ENCODE assay signal across 8 mouse cellular contexts in the genomic region with DNA sequence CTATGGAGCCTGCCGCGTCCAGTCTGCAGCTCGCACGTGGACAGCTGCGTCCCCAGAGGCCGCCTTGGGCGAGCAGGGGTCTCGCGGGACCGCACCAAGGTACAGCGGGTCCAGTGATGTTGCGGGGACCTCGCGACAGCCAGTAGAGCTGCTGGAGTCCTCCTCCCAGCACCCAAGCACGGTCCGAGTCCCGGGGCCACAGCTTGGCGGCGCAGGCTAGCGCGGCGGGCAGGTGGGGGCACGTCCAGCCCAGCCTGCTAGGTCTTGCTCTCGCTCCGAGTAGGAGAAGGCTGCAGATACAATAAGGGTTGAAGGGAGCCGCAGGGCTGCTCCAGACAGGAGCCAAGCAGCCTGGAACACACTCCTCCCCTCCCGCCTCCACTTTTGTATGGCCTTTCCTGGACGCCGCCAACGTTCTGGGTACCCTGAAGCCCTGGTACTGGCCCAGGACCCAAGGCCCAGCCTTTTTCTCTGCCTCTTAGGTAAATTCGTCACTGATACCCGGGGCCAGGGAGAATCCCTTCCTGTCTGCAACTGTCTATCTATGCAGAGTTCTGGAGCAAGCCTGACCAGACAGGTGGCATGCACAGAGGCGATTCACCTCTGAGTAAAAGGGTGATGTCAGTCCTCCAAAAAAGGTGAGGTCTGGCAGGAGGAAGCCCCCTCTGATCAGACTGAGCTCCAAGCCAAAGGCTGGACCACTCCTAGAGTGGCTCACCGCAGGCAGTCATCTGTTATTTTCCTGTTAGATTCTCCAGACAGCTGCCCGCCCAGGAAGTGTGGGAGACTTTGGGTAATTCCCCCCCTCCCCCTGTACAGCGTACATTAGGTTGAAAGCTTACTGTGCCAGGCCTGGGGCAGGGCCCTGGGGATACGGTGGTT. TPM values are rescaled to one million over a fixed set of nuclear protein-coding genes. Genes with fewer than 3 reads are reported as not detected.
DNase-seq lines count a peak whose midpoint lies in the region; ATAC-seq and TF ChIP-seq lines count a peak whose summit lies in the region.

A gene (minus strand): TSS at position 581 of the 882 bp plus-strand sequence.

- 5% methylated on average over 37 of the region's 37 CpGs for WGBS in limb, embryonic 10.5 days
- 5% methylated on average over 37 of the region's 37 CpGs for WGBS in neural tube, embryonic 15.5 days

- in situ Hi-C loops in Patski (cut with MboI; ENCODE audit: low pct_unique_long_range_greater_than_20kb) = no loop called here

- no peaks in the 10 kb centered on the region for H3K36me3 ChIP-seq in limb, embryonic 10.5 days
- no peaks in the 10 kb centered on the region for H3K36me3 ChIP-seq in neural tube, embryonic 15.5 days

- POLR2A ChIA-PET in Patski (lab: Charles Lee) = no interaction called here

- H3K9me3 ChIP-seq in limb, embryonic 10.5 days (replicated peaks) = no peaks in the 10 kb centered on the region
- no peaks in the 10 kb centered on the region for H3K9me3 ChIP-seq in neural tube, embryonic 15.5 days (replicated peaks)

- no peak for TF ChIP-seq CTCF in Patski (IDR thresholded peaks at IDR 0.05)

- ATAC-seq in Patski = peak; percentile 57
- ATAC-seq in neural tube, embryonic 15.5 days (ENCODE audit: low FRiP score) = peak; percentile 72

- H3K4me1 ChIP-seq in limb, embryonic 10.5 days = peaks cover 13% of the 10 kb centered on the region
- peaks cover 14% of the 10 kb centered on the region for H3K4me1 ChIP-seq in neural tube, embryonic 15.5 days

- CTCF ChIA-PET in Patski (lab: Charles Lee) = interaction anchor here (1.0 kb wide), 1 partner anchor 26 kb away, joined by 3 read pairs; no protein-coding TSS in a partner anchor

- H3K4me3 ChIP-seq in limb, embryonic 10.5 days = peak within 1 kb of the TSS; percentile 43
- H3K4me3 ChIP-seq in neural tube, embryonic 15.5 days (replicated peaks) = peak within 1 kb of the TSS; percentile 39

- peak; percentile 34 to 43 for DNase-seq in cerebellum, postnatal 10 days
- no peak for DNase-seq in cerebellum, adult 9-10 months
- no peak for DNase-seq in Patski (ENCODE audit: low read depth, low spot score)
- peak; percentile 9 for DNase-seq in heart, postnatal 4 days
- peak; percentile 60 for DNase-seq in limb, embryonic 10.5 days (ENCODE audit: low spot score)
- DNase-seq in right cerebral cortex, adult 2 months (ENCODE audit: low spot score in 2 of 2) = no peak
- DNase-seq in gastrocnemius, adult 18-20 months (ENCODE audit: low spot score) = no peak

- H3K27ac ChIP-seq in limb, embryonic 10.5 days = 0 out of 2 replicates have a peak within 1 kb of the TSS, but pooled peaks have one; percentile 5
- no peak within 1 kb of the TSS for H3K27ac ChIP-seq in neural tube, embryonic 15.5 days (replicated peaks)

- peak within 1 kb of the TSS; percentile 80 for H3K4me2 ChIP-seq in neural tube, embryonic 15.5 days

- peak within 1 kb of the TSS; percentile 8; the same call in 1 of the 2 replicates for H3K9ac ChIP-seq in neural tube, embryonic 15.5 days (replicated peaks)

- peaks cover 35% of the 10 kb centered on the region for H3K27me3 ChIP-seq in Patski
- H3K27me3 ChIP-seq in limb, embryonic 10.5 days (ENCODE audit: low read depth, poor library complexity, severe bottlenecking) = peaks cover 51% of the 10 kb centered on the region
- peaks cover 45% of the 10 kb centered on the region for H3K27me3 ChIP-seq in neural tube, embryonic 15.5 days (replicated peaks)

RNA-seq across cellular contexts. Expression of the gene that starts here (rescaled TPM):
- 0.41 TPM for polyA plus RNA-seq in Patski (2021)
- not detected for total RNA-seq in heart, postnatal 4 days (2021)
- polyA plus RNA-seq in limb, embryonic 10.5 days (2016; fragmentation: Nextera tagmentation; extraction: Ambion mirVana) = 12.1 and 17.3 TPM in 2 replicates
- polyA plus RNA-seq in neural tube, embryonic 15.5 days (2015; fragmentation: Nextera tagmentation; extraction: Ambion mirVana) = 11.7 TPM in 1 of 2 replicates, not detected in the other
- total RNA-seq in gastrocnemius, adult 18-20 months (2021) = not detected

Comparison
In these comparisons a context has a peak if more than half of its experiments do, and no peak if none do; other contexts are left out.
1. DNase-seq: peak in cerebellum, postnatal 10 days (2 of 2) and limb, embryonic 10.5 days (single experiment); none in cerebellum, adult 9-10 months (single experiment), Patski (single experiment), right cerebral cortex, adult 2 months (0 of 2) and gastrocnemius, adult 18-20 months (single experiment).
2. Peak in ATAC-seq in Patski; RNA of the gene not detected or under 1 TPM.
3. Peak in DNase-seq in heart, postnatal 4 days; RNA of the gene not detected or under 1 TPM.